Mouse (Mus musculus): ENCODE data around the gene Mms19. TPM values are rescaled to one million over a fixed set of nuclear protein-coding genes. Genes with fewer than 3 reads are reported as not detected.

Mms19 gene
- total RNA-seq, 2 experiments from 2014 or later = 34.7 to 38.2 TPM

DNA sequence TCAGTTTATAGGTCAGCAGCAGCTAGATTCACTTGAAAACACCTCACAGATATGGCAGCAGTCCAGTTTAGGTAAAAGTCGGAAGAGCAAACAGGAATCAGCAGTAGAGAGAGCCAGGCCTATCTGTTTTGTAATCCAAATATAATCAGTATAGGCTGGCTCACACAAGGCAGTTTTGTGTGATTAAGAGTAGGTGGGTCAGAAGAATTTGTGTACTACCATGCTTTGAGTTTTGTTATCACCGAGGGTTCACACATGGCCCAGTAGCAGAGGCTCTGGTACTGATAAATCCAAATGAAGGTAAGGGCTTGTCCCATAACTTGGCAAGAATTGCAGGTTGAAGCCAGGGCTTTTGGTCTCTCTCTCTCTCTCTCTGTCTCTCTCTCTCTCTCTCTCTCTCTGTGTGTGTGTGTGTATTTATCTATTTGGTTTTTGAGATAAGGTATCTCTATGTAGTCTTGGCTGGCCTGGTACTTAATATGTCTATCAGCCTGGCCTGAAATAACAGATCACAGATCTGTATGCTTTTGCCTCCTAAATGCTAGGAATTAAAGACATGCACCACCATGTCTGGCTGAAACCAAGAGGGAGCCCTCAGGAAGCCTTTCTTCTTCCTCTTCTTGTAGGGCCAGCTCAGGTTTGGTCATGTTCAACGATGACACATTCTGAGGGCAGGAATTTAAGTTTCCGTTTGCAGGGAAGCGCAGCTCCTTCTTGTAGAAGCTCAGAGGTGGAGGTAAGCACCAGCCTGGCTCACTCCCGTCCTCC is 74.5 kb downstream of the Mms19 start:
- Histone ChIP-seq H3K27ac (no peak overlapping the region), H3K4me3 (no peak overlapping the region)
- TF ChIP-seq CTCF (IDR thresholded peaks at IDR 0.05) = no peak
- intact Hi-C loops (cut with DNase I) = no loop called here
- DNase-seq (ENCODE audit: extremely low spot score in 1 of 2, low spot score in 2 of 2) = no peak

DNA sequence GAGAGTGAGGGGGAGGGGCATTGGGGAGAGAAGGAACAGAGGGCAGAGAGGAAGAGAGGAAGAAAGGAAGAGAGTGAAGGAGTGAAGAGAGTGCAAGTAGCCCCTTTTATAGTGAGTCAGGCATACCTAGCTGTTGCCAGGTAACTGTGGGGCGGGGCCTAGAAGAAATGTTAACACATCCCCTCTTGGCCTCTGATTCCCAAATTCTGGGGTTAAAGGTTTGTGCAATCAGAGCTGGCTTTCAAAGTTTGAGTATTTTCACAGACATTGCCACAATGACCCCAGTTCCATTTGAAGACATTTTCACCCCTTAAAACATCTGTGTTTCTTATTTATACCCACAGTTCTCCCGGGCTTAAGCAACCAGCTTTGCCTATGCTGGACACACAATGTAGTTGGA is 75.7 kb downstream of the Mms19 start:
- TF ChIP-seq CTCF (IDR thresholded peaks at IDR 0.05) = no peak
- DNase-seq (ENCODE audit: extremely low spot score in 1 of 2, low spot score in 2 of 2) = no peak
- intact Hi-C loops (cut with DNase I) = no loop called here
- Histone ChIP-seq H3K4me3 (no peak overlapping the region), H3K27ac (no peak overlapping the region)

GRCm38 (mm10) chr19:41902848-41903593 is 77.9 kb downstream of the Mms19 start:
- Histone ChIP-seq H3K4me3 (no peak overlapping the region), H3K27ac (no peak overlapping the region)
- DNase-seq (ENCODE audit: extremely low spot score in 1 of 2, low spot score in 2 of 2) = no peak
- TF ChIP-seq CTCF (IDR thresholded peaks at IDR 0.05) = no peak
- intact Hi-C loops (cut with DNase I) = no loop called here

- no peak overlapping the region for H3K27ac ChIP-seq
- intact Hi-C loops (cut with DNase I) = no loop called here
- TF ChIP-seq CTCF (IDR thresholded peaks at IDR 0.05) = no peak
- H3K4me3 ChIP-seq = no peak overlapping the region
- DNase-seq (ENCODE audit: extremely low spot score in 1 of 2, low spot score in 2 of 2) = no peak
These were observed 79.3 kb downstream of the Mms19 start for GRCm38 (mm10) chr19:41901696-41902095.

DNA sequence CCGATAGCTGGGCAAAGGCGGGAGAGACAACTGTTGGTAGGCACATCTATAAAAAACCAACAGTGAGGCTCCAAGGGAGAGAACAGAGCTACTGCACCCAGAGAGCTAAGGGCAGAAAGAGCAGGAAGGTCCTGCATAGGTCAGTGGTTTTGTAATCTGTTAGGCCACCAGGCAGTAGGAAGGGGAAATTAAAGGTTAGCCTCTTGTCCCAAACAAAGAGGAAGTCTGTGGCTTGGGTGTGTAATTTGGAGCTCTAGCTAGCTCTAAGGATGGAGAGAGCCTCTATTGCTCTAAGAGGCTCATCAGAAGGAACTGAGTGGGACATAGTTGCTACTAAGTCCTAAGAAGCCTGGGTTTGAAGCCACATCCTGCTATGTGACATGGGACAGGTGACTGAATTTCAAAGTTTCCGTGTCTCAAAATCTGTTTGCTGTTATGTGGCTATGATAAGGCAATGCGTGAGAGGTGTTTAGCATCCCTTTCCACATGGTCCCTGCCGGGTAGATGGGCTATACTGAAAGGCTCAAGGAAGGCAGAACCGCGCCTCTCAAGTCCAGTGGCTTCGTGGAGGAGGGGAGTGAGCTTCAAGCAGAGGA is 80.4 kb downstream of the Mms19 start:
- Histone ChIP-seq H3K4me3 (no peak overlapping the region), H3K27ac (no peak overlapping the region)
- intact Hi-C loops (cut with DNase I) = no loop called here
- TF ChIP-seq CTCF (IDR thresholded peaks at IDR 0.05) = no peak
- no peak for DNase-seq (ENCODE audit: extremely low spot score in 1 of 2, low spot score in 2 of 2)

DNA sequence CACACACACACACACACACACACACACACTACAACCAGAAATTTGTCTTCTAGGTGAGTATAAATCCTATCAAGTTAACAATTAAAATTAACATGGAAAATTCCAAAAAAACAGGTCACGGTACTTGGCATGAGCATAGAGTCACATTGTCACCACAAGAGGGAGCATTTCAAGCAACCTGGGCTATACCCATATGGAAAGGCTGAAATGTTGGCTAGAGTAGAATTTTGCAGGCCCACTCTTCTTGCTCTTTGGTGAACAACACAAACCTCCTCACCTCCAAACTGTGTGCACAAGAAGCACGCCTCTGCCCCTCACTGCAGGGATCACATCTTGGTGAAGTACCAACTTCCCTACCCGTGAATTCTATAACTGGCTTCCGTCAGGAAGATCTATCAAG is 82.1 kb downstream of the Mms19 start:
- no peak for DNase-seq (ENCODE audit: extremely low spot score in 1 of 2, low spot score in 2 of 2)
- Histone ChIP-seq H3K4me3 (no peak overlapping the region), H3K27ac (no peak overlapping the region)
- peak; percentile 67 for TF ChIP-seq CTCF (IDR thresholded peaks at IDR 0.05)
- intact Hi-C loops (cut with DNase I) = loop anchor here (5.0 kb wide), 1 partner anchor 128 kb away; no protein-coding TSS in a partner anchor

- peak overlapping the region; percentile 50 for H3K27ac ChIP-seq
- H3K4me3 ChIP-seq = peak overlapping the region; percentile 91
- no peak for TF ChIP-seq CTCF (IDR thresholded peaks at IDR 0.05)
- DNase-seq (ENCODE audit: extremely low spot score in 1 of 2, low spot score in 2 of 2) = no peak
- intact Hi-C loops (cut with DNase I) = loop anchor here (5.0 kb wide), 1 partner anchor 131 kb away; no protein-coding TSS in a partner anchor
These were observed 84.6 kb downstream of the Mms19 start for GRCm38 (mm10) chr19:41896319-41896711.

GRCm38 (mm10) chr19:41895460-41896318 is 85.3 kb downstream of the Mms19 start, which contains the start of gene Rrp12:
Gene Rrp12 (minus strand): TSS chr19:41896173.
- peak within 1 kb of the TSS; percentile 91 for H3K4me3 ChIP-seq
- peak within 1 kb of the TSS; percentile 50 for H3K27ac ChIP-seq
- TF ChIP-seq CTCF (IDR thresholded peaks at IDR 0.05) = no peak
- peak; percentile 78 to 80 for DNase-seq (ENCODE audit: extremely low spot score in 1 of 2, low spot score in 2 of 2)
- intact Hi-C loops (cut with DNase I) = loop anchor here (5.0 kb wide), 1 partner anchor 132 kb away; no protein-coding TSS in a partner anchor

- intact Hi-C loops (cut with DNase I) = loop anchor here (5.0 kb wide), 1 partner anchor 132 kb away; no protein-coding TSS in a partner anchor
- no peak for DNase-seq (ENCODE audit: extremely low spot score in 1 of 2, low spot score in 2 of 2)
- H3K27ac ChIP-seq = no peak overlapping the region
- peak overlapping the region; percentile 91 for H3K4me3 ChIP-seq
- no peak for TF ChIP-seq CTCF (IDR thresholded peaks at IDR 0.05)
These were observed 86.0 kb downstream of the Mms19 start for GRCm38 (mm10) chr19:41894959-41895358.

Other genes with a start within 250 kb of the Mms19 start
- 10 to 100 TPM; 59.0 to 60.6 TPM for gene Slit1, start 237.5 kb downstream of the Mms19 start, total RNA-seq (2021)
- gene Arhgap19, start 179.1 kb downstream of the Mms19 start, total RNA-seq (2021) = 1 to 10 TPM; 3.0 to 3.3 TPM
- 10 to 100 TPM; 14.5 to 17.7 TPM for gene Frat1, start 151.2 kb downstream of the Mms19 start, total RNA-seq (2021)
- 1 to 10 TPM; 7.7 to 8.4 TPM for gene Frat2, start 133.0 kb downstream of the Mms19 start, total RNA-seq (2021)
- gene Rrp12, start 85.0 kb downstream of the Mms19 start, total RNA-seq (2021) = 10 to 100 TPM; 33.0 to 34.1 TPM
- 100 to 1,000 TPM; 539 to 569 TPM for gene Pgam1, start 69.2 kb downstream of the Mms19 start, total RNA-seq (2021)
- gene Exosc1, start 47.7 kb downstream of the Mms19 start, total RNA-seq (2021) = 10 to 100 TPM; 22.7 to 27.9 TPM
- gene Zdhhc16, start 47.7 kb downstream of the Mms19 start, total RNA-seq (2021) = 10 to 100 TPM; 39.3 to 48.9 TPM
- gene Ubtd1, start 606 bp upstream of the Mms19 start, total RNA-seq (2021) = 10 to 100 TPM; 10.9 to 12.1 TPM
- gene Ankrd2, start 54.8 kb upstream of the Mms19 start, total RNA-seq (2021) = under 1 TPM in 1 of 2 experiments, not detected in 1; 0.42 TPM
- gene Hoga1, start 64.5 kb upstream of the Mms19 start, total RNA-seq (2021) = 1 to 10 TPM; 4.1 to 4.2 TPM
- gene 4933411K16Rik, start 71.1 kb upstream of the Mms19 start, total RNA-seq (2021) = 1 to 10 TPM in 1 of 2 experiments, under 1 TPM in 1; 0.75 to 1.2 TPM
- 10 to 100 TPM; 64.0 to 66.2 TPM for gene Morn4, start 105.2 kb upstream of the Mms19 start, total RNA-seq (2021)
- 10 to 100 TPM; 65.6 to 67.3 TPM for gene Pi4k2a, start 109.3 kb upstream of the Mms19 start, total RNA-seq (2021)
- 10 to 100 TPM; 27.6 to 30.9 TPM for gene Avpi1, start 147.9 kb upstream of the Mms19 start, total RNA-seq (2021)
- 10 to 100 TPM in 1 of 2 experiments, 1 to 10 TPM in 1; 8.0 to 10.6 TPM for gene Marveld1, start 166.2 kb upstream of the Mms19 start, total RNA-seq (2021)
- gene Zfyve27, start 182.8 kb upstream of the Mms19 start, total RNA-seq (2021) = 100 to 1,000 TPM in 1 of 2 experiments, 10 to 100 TPM in 1; 87.7 to 107 TPM
- under 1 TPM; 0.48 to 0.65 TPM for gene Sfrp5, start 221.1 kb upstream of the Mms19 start, total RNA-seq (2021)

Data from left cerebral cortex, adult 2 months (tissue).